Mouse (Mus musculus) layer of hippocampus, postnatal 10 days (tissue): ENCODE measurements at regions not wholly inside any gene's neighbourhood (a gene's known extent, or its start where the extent isn't known, plus 50 kb on each side); places are given as distances from the start of the nearest gene placed in this dataset.
A peak's percentile ranks its signal among the peaks of the same experiment; 100 is the strongest.

ENCODE experiments used
- DNase-seq, 2 experiments: peaks; one replicate each; pipeline ENCODE4 v3.0.0; 2021; ENCODE audit warnings: low spot score in 2 of 2

DNA sequence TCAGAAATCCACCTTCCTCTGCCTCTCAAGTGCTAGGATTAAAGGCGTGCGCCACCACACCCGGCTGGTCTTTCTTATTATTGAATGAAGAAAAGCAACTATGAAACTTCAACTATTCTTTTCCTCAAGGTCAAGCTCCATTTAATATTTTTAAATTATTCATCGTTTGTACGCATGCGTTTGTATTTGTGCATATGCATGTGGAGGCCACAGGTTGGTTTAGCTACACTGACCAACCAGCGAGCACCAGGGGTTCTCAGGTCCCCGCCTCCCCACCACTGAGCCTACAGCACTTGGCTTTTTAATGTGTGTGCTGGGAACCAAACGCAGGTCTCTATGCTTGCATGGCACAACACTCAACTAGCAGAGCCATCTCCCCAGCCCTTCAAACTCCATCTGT lies 51.0 kb upstream of the Tmem252 start:
- no peak for DNase-seq

DNA sequence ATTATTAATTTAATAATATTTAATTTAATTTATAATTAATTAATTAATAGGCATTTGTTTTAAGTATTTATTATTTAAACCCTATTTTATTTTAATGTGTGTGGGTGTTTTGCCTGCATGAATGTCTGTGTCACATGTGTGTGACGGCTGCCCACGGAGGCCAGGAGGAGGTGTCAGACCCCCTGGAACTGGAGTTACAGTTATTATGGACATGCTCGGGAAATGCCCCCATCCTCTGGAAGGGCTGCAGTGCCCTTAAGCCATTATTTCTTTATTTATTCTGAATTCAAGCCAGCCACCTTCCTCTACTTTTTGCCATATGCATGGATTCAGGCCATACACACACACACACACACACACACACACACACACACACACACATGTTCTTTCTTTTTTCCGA lies 51.5 kb upstream of the Tmem252 start:
- DNase-seq, result no peak

DNA sequence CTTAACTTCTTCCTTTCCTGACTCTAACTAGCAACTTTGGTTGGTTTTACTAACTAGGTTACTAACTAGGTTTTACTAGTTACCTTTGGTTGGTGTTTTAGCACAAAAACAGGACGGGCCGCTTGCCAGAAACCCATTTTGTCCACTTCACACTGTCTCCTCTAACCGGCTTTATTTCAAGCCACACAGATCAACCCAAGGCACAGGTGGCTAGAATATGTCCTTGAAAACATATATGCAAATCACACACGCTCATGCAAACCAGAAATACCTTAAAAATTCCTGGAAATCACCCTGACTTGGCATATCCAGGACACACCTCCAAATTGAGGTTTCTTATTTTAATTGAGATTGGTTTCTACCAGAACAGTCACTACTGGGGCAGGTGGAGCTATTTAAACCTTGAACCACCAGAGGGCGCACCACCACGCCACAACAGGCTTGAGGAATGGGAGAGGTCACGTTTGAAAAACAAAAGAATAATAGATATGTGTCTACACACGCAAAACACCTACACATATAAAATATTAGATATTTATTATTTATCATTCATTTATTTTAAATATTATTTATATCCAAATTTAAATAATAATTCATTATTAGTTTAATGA lies 52.1 kb upstream of the Tmem252 start:
- DNase-seq, result peak; percentile 77 to 82

DNA sequence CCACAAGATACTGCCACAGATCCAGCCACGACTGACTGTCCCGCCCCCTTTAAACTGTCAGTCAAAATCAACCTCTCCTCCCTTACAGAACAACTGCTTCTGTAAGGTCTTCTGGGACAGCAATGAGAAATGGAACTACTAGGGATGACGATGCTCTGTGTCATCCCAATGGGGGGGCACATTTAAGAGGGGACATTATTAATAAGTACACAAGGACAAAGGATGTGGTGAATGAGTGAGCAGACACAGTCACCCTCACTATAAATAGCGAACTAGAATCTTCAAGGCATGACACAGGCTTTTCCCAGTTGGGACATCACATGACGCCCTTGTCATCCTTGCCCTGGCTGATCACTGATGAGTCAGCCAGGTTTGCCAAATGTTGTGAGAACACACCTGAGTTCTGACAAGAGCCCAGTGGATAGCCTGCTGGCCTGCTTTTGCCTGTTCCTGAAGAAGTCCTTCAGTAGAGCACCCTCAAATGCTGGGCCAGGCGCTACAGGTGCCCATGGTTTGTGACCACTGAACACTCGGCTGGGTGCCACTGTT lies 58.0 kb upstream of the Tmem252 start:
- no peak for DNase-seq

DNA sequence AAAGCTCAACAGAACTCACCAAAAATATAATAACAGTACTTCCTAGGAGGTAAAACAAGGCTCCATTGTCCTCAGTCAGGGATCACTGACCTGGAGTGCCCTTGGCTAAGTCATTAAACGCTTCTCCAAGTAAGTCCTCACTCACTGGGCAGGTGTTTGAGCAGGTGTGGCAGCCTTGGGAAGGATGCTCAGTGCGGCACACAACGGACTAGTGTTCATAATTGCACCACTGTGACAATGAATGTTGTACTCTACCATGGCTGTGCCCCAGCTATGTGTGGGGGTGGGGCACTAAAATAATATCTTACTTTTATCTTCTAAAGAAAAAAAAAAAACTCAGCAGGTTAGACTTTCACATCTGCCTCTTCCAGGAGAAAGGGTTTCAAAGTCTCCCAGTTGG lies 52.2 kb upstream of the Pip5k1b start:
- DNase-seq, result no peak

DNA sequence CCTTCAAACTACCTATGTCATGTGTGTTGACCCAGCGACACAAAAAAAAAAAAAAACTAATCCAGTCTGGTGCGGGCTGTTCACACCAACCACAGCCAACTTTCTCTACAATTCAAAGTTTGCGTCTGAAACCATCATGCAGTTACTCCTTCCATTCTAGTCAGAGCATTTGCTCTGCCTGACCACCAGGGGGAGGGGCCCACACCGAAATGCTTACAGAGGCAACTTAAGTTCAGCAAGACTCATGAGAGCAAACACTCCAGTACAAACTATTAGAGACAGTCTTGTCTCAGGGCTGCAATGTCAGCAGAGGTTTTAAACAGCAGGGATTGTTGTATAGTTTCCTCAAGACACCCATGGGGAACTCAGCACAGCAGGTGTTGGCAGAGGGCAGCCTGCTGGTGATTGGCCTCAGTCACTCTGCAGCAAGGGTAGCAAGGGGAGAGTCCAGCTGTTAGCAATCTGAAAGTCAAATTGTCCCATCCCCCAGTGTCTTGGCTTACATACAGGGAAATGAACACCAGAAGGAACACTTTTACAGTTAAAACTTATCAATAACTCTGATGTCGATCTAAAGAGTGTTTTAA lies 50.8 kb upstream of the Pip5k1b start:
- no peak for DNase-seq
